Mouse (Mus musculus): Measurements from ENCODE around the gene Nfkbia. TPM values are rescaled to one million over a fixed set of nuclear protein-coding genes. Genes with fewer than 3 reads are reported as not detected.

The Nfkbia gene
- polyA plus RNA-seq, 1 experiment, result 4.2 TPM

GRCm38 (mm10) chr12:55470442-55470841 is 22.0 kb downstream of the Nfkbia start:
- Histone ChIP-seq H3K9me3 (ENCODE audit: control insufficient read depth, low read length) (no peaks in the 10 kb centered on the region), H3K4me1 (ENCODE audit: control insufficient read depth) (peaks cover 1% of the 10 kb centered on the region; the same call in 1 of the 2 replicates), H3K36me3 (ENCODE audit: control insufficient read depth) (no peaks in the 10 kb centered on the region), H3K4me3 (replicated peaks) (no peak overlapping the region), H3K27me3 (ENCODE audit: control insufficient read depth) (peaks cover 30% of the 10 kb centered on the region)
- TF ChIP-seq TAL1 (IDR thresholded peaks at IDR 0.05; ENCODE audit: low read length), result no peak
- TF ChIP-seq GATA1 (IDR thresholded peaks at IDR 0.05; ENCODE audit: low read length), result no peak

GRCm38 (mm10) chr12:55467331-55468180 is 24.9 kb downstream of the Nfkbia start:
- peaks cover 31% of the 10 kb centered on the region for H3K27me3 ChIP-seq (ENCODE audit: control insufficient read depth)
- H3K36me3 ChIP-seq (ENCODE audit: control insufficient read depth), result no peaks in the 10 kb centered on the region
- no peak overlapping the region for H3K4me3 ChIP-seq (replicated peaks)
- TF ChIP-seq TAL1 (IDR thresholded peaks at IDR 0.05; ENCODE audit: low read length), result no peak
- TF ChIP-seq GATA1 (IDR thresholded peaks at IDR 0.05; ENCODE audit: low read length), result no peak
- H3K4me1 ChIP-seq (ENCODE audit: control insufficient read depth), result peaks cover 1% of the 10 kb centered on the region; the same call in 1 of the 2 replicates
- H3K9me3 ChIP-seq (ENCODE audit: control insufficient read depth, low read length), result no peaks in the 10 kb centered on the region

GRCm38 (mm10) chr12:55466816-55467215 is 25.6 kb downstream of the Nfkbia start:
- no peak overlapping the region for H3K4me3 ChIP-seq (replicated peaks)

GRCm38 (mm10) chr12:55466088-55466701 is 26.3 kb downstream of the Nfkbia start:
- Histone ChIP-seq H3K27me3 (ENCODE audit: control insufficient read depth) (peaks cover 31% of the 10 kb centered on the region), H3K4me1 (ENCODE audit: control insufficient read depth) (peaks cover 1% of the 10 kb centered on the region; the same call in 1 of the 2 replicates), H3K4me3 (replicated peaks) (no peak overlapping the region), H3K36me3 (ENCODE audit: control insufficient read depth) (no peaks in the 10 kb centered on the region), H3K9me3 (ENCODE audit: control insufficient read depth, low read length) (no peaks in the 10 kb centered on the region)
- TF ChIP-seq TAL1 (IDR thresholded peaks at IDR 0.05; ENCODE audit: low read length) (no peak), GATA1 (IDR thresholded peaks at IDR 0.05; ENCODE audit: low read length) (no peak)

More at GRCm38 (mm10) chr12:55466816-55467215, 25.6 kb downstream of the Nfkbia start:
- no peaks in the 10 kb centered on the region for H3K36me3 ChIP-seq (ENCODE audit: control insufficient read depth)
- no peak for TF ChIP-seq GATA1 (IDR thresholded peaks at IDR 0.05; ENCODE audit: low read length)
- TF ChIP-seq TAL1 (IDR thresholded peaks at IDR 0.05; ENCODE audit: low read length), result no peak
- H3K9me3 ChIP-seq (ENCODE audit: control insufficient read depth, low read length), result no peaks in the 10 kb centered on the region
- H3K27me3 ChIP-seq (ENCODE audit: control insufficient read depth), result peaks cover 31% of the 10 kb centered on the region
- H3K4me1 ChIP-seq (ENCODE audit: control insufficient read depth), result peaks cover 1% of the 10 kb centered on the region; the same call in 1 of the 2 replicates

GRCm38 (mm10) chr12:55465401-55465983 is 27.0 kb downstream of the Nfkbia start:
- TF ChIP-seq GATA1 (IDR thresholded peaks at IDR 0.05; ENCODE audit: low read length) (no peak), TAL1 (IDR thresholded peaks at IDR 0.05; ENCODE audit: low read length) (no peak)
- H3K9me3 ChIP-seq (ENCODE audit: control insufficient read depth, low read length), result no peaks in the 10 kb centered on the region
- peaks cover 31% of the 10 kb centered on the region for H3K27me3 ChIP-seq (ENCODE audit: control insufficient read depth)
- H3K4me3 ChIP-seq (replicated peaks), result no peak overlapping the region
- H3K36me3 ChIP-seq (ENCODE audit: control insufficient read depth), result no peaks in the 10 kb centered on the region
- H3K4me1 ChIP-seq (ENCODE audit: control insufficient read depth), result peaks cover 1% of the 10 kb centered on the region; the same call in 1 of the 2 replicates

GRCm38 (mm10) chr12:55464846-55465361 is 27.5 kb downstream of the Nfkbia start:
- TF ChIP-seq TAL1 (IDR thresholded peaks at IDR 0.05; ENCODE audit: low read length) (no peak), GATA1 (IDR thresholded peaks at IDR 0.05; ENCODE audit: low read length) (no peak)
- Histone ChIP-seq H3K4me3 (replicated peaks) (no peak overlapping the region), H3K36me3 (ENCODE audit: control insufficient read depth) (no peaks in the 10 kb centered on the region), H3K9me3 (ENCODE audit: control insufficient read depth, low read length) (no peaks in the 10 kb centered on the region), H3K27me3 (ENCODE audit: control insufficient read depth) (peaks cover 29% of the 10 kb centered on the region), H3K4me1 (ENCODE audit: control insufficient read depth) (peaks cover 1% of the 10 kb centered on the region; the same call in 1 of the 2 replicates)

GRCm38 (mm10) chr12:55463992-55464845 is 28.2 kb downstream of the Nfkbia start:
- TF ChIP-seq GATA1 (IDR thresholded peaks at IDR 0.05; ENCODE audit: low read length) (no peak), TAL1 (IDR thresholded peaks at IDR 0.05; ENCODE audit: low read length) (no peak)
- no peak overlapping the region for H3K4me3 ChIP-seq (replicated peaks)
- H3K4me1 ChIP-seq (ENCODE audit: control insufficient read depth), result peaks cover 1% of the 10 kb centered on the region; the same call in 1 of the 2 replicates
- H3K36me3 ChIP-seq (ENCODE audit: control insufficient read depth), result no peaks in the 10 kb centered on the region
- no peaks in the 10 kb centered on the region for H3K9me3 ChIP-seq (ENCODE audit: control insufficient read depth, low read length)
- peaks cover 28% of the 10 kb centered on the region for H3K27me3 ChIP-seq (ENCODE audit: control insufficient read depth)

- H3K36me3 ChIP-seq (ENCODE audit: control insufficient read depth), result no peaks in the 10 kb centered on the region
- TF ChIP-seq GATA1 (IDR thresholded peaks at IDR 0.05; ENCODE audit: low read length) (no peak), TAL1 (IDR thresholded peaks at IDR 0.05; ENCODE audit: low read length) (no peak)
- H3K27me3 ChIP-seq (ENCODE audit: control insufficient read depth), result peaks cover 19% of the 10 kb centered on the region
- peaks cover 1% of the 10 kb centered on the region; the same call in 1 of the 2 replicates for H3K4me1 ChIP-seq (ENCODE audit: control insufficient read depth)
- no peaks in the 10 kb centered on the region for H3K9me3 ChIP-seq (ENCODE audit: control insufficient read depth, low read length)
- no peak overlapping the region for H3K4me3 ChIP-seq (replicated peaks)
Measured at GRCm38 (mm10) chr12:55463087-55463486, 29.4 kb downstream of the Nfkbia start.
